Mouse (Mus musculus) testis, adult 2 months (tissue): ENCODE results near the gene Trim33. TPM values are rescaled to one million over a fixed set of nuclear protein-coding genes. Genes with fewer than 3 reads are reported as not detected.
A peak's percentile ranks its signal among the peaks of the same experiment; 100 is the strongest.

Experiments
- H3K27ac ChIP-seq: fragments of 200-500 bp; 2 replicates; pipeline ENCODE4 v1.5.1; 2012; ENCODE audit warnings: low read depth, low read length; ENCODE audit not compliant: control insufficient read depth, insufficient read depth
- H3K27me3 ChIP-seq: fragments of 200-500 bp; 2 replicates; pipeline ENCODE4 v1.6.1; 2012; ENCODE audit warnings: mild to moderate bottlenecking, low read length, moderate library complexity; ENCODE audit not compliant: control insufficient read depth, insufficient read depth
- H3K36me3 ChIP-seq: fragments of 200-500 bp; 2 replicates; pipeline ENCODE4 v1.6.1; 2012; ENCODE audit warnings: mild to moderate bottlenecking, low read length; ENCODE audit not compliant: control insufficient read depth, insufficient read depth
- H3K4me1 ChIP-seq: fragments of 200-500 bp; 2 replicates; pipeline ENCODE4 v1.6.1; 2012; ENCODE audit warnings: low read length; ENCODE audit not compliant: control insufficient read depth, insufficient read depth
- H3K4me3 ChIP-seq: fragments of 200-500 bp; 2 replicates; pipeline ENCODE4 v1.5.1; 2012; ENCODE audit warnings: low read depth, mild to moderate bottlenecking, low read length, moderate library complexity, mixed read lengths; ENCODE audit not compliant: control insufficient read depth
- CTCF ChIP-seq: fragments of 200-500 bp; IDR thresholded peaks from 2 replicates; pipeline ENCODE4 v1.5.1; 2012; ENCODE audit warnings: low read depth, mild to moderate bottlenecking, inconsistent platforms, low read length, moderate library complexity; ENCODE audit not compliant: control insufficient read depth, insufficient read depth, insufficient replicate concordance
- POLR2A ChIP-seq: fragments of 200-500 bp; IDR thresholded peaks from 2 replicates; pipeline ENCODE4 v1.6.1; 2012; ENCODE audit warnings: low read depth, mild to moderate bottlenecking, inconsistent platforms, low read length, moderate library complexity; ENCODE audit not compliant: control insufficient read depth
- polyA plus RNA-seq: library from polyadenylated mRNA; depleted of rRNA; stranded (reverse); fragments of >200 nt; gene quantifications from 2 replicates; pipeline ENCODE4 v1.2.3, GENCODE M21; 2012

The Trim33 gene
- polyA plus RNA-seq, 1 experiment = 26.0 TPM

- Histone ChIP-seq H3K27ac (no peak overlapping the region), H3K4me3 (no peak overlapping the region), H3K27me3 (no peaks in the 10 kb centered on the region), H3K36me3 (no peaks in the 10 kb centered on the region), H3K4me1 (peaks cover 8% of the 10 kb centered on the region)
- TF ChIP-seq CTCF (no peak), POLR2A (no peak)
Observed at GRCm38 (mm10) chr3:103262802-103263417, 16.2 kb upstream of the Trim33 start.

GRCm38 (mm10) chr3:103278561-103279181 lies 422 bp upstream of the Trim33 start:
- H3K4me3 ChIP-seq = peak overlapping the region; percentile 96
- H3K36me3 ChIP-seq = no peaks in the 10 kb centered on the region
- TF ChIP-seq CTCF (no peak), POLR2A (no peak)
- no peaks in the 10 kb centered on the region for H3K27me3 ChIP-seq
- peak overlapping the region; percentile 97 for H3K27ac ChIP-seq
- peaks cover 8% of the 10 kb centered on the region for H3K4me1 ChIP-seq

- Histone ChIP-seq H3K4me1 (peaks cover 8% of the 10 kb centered on the region), H3K36me3 (no peaks in the 10 kb centered on the region), H3K27ac (peak overlapping the region; percentile 81), H3K4me3 (peak overlapping the region; percentile 96), H3K27me3 (no peaks in the 10 kb centered on the region)
- TF ChIP-seq POLR2A (0 out of 2 replicates have a peak, but pooled peaks have one; percentile 17), CTCF (no peak)
Observed at GRCm38 (mm10) chr3:103280241-103280761, 1.2 kb downstream of the Trim33 start.

- no peaks in the 10 kb centered on the region for H3K27me3 ChIP-seq
- H3K4me1 ChIP-seq = peaks cover 8% of the 10 kb centered on the region
- no peak overlapping the region for H3K27ac ChIP-seq
- no peaks in the 10 kb centered on the region for H3K36me3 ChIP-seq
- H3K4me3 ChIP-seq = peak overlapping the region; percentile 96
- TF ChIP-seq POLR2A (no peak), CTCF (no peak)
Observed at GRCm38 (mm10) chr3:103280875-103281274, 1.8 kb downstream of the Trim33 start.

- H3K4me3 ChIP-seq = no peak overlapping the region
- no peak for TF ChIP-seq POLR2A
- no peak for TF ChIP-seq CTCF
- no peaks in the 10 kb centered on the region for H3K27me3 ChIP-seq
- H3K27ac ChIP-seq = no peak overlapping the region
- H3K36me3 ChIP-seq = no peaks in the 10 kb centered on the region
- peaks cover 2% of the 10 kb centered on the region for H3K4me1 ChIP-seq
Observed at GRCm38 (mm10) chr3:103288761-103289160, 9.7 kb downstream of the Trim33 start.

GRCm38 (mm10) chr3:103291087-103291486 lies 12.0 kb downstream of the Trim33 start:
- Histone ChIP-seq H3K27ac (no peak overlapping the region), H3K4me3 (no peak overlapping the region), H3K36me3 (no peaks in the 10 kb centered on the region), H3K27me3 (no peaks in the 10 kb centered on the region), H3K4me1 (peaks cover 2% of the 10 kb centered on the region)
- TF ChIP-seq CTCF (no peak), POLR2A (no peak)

- TF ChIP-seq POLR2A (no peak), CTCF (no peak)
- Histone ChIP-seq H3K4me1 (no peaks in the 10 kb centered on the region), H3K36me3 (no peaks in the 10 kb centered on the region), H3K4me3 (no peak overlapping the region), H3K27ac (no peak overlapping the region), H3K27me3 (no peaks in the 10 kb centered on the region)
Observed at GRCm38 (mm10) chr3:103305411-103305982, 26.4 kb downstream of the Trim33 start.
